Mouse (Mus musculus): ENCODE results near the gene Ncam2. TPM values are rescaled to one million over a fixed set of nuclear protein-coding genes. Genes with fewer than 3 reads are reported as not detected.

The Ncam2 gene
- total RNA-seq (2021) = 1 to 10 TPM in 1 of 2 experiments, under 1 TPM in 1; 0.86 to 1.3 TPM
- long read RNA-seq, experiment 1, partial matches to known transcripts = 1 of 1 reads
- long read RNA-seq, experiment 1, other reads (novel, unspliced or antisense) = 0 of 1 reads
- long read RNA-seq, experiment 2, partial matches to known transcripts = 0 of 1 reads
- long read RNA-seq, experiment 2, other reads (novel, unspliced or antisense) = 1 of 1 reads

DNA sequence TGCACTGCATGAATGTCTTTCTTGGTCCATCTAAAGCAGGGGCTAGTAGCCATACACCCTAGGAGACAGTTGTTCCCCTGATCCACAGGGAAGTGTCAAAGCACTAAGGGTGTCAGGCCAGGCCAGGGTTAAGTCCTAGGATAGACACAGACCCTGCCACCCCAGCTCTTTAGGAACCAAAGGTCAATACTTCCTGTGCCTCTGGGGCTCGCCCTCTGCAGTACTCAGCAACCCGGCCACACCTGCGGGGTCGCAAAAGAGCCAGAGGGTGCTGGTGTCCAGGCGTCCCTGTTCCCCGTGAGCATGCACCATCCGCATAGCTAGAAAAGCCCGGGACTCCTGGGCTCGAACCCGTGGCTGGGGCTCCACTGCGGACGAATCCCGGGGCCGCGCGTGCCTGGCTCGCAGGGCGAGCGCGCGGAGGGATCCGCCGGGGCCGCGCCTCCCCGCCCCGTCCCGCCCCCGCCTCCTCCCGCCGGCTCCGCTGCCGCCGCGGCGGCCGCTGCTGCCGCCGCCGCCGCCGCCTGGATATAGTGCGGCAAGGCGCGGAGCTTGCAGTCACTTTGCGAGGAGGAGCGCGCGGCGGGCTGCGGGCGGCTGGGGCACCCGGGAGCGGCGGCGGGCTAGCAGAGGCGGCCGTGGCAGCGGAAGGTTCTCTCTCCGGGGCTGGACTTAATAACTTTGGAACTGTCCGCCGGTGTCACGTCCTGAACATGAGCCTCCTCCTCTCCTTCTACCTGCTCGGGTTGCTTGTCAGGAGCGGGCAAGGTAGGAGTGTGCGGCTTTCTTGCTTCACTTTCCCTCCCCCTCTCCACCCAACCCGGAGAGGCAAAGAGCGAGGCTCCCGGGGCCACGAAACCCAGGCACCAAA lies at the start of gene Ncam2:
TSS of gene Ncam2 (plus strand) at position 497 of the 871 bp plus-strand sequence.
- DNase-seq (ENCODE audit: low spot score in 2 of 2) = peak; percentile 47 to 64

GRCm38 (mm10) chr16:81170828-81171227 lies 29.7 kb upstream of the Ncam2 start:
- DNase-seq (ENCODE audit: low spot score in 2 of 2) = no peak

- DNase-seq (ENCODE audit: low spot score in 2 of 2) = peak; percentile 21 to 32
Measured at GRCm38 (mm10) chr16:81175302-81175943, 25.1 kb upstream of the Ncam2 start.

- DNase-seq (ENCODE audit: low spot score in 2 of 2) = no peak
Measured at GRCm38 (mm10) chr16:81179801-81180200, 20.7 kb upstream of the Ncam2 start.

GRCm38 (mm10) chr16:81187579-81188179 lies 12.8 kb upstream of the Ncam2 start:
- DNase-seq (ENCODE audit: low spot score in 2 of 2) = no peak

GRCm38 (mm10) chr16:81191621-81192020 lies 8.9 kb upstream of the Ncam2 start:
- no peak for DNase-seq (ENCODE audit: low spot score in 2 of 2)

DNA sequence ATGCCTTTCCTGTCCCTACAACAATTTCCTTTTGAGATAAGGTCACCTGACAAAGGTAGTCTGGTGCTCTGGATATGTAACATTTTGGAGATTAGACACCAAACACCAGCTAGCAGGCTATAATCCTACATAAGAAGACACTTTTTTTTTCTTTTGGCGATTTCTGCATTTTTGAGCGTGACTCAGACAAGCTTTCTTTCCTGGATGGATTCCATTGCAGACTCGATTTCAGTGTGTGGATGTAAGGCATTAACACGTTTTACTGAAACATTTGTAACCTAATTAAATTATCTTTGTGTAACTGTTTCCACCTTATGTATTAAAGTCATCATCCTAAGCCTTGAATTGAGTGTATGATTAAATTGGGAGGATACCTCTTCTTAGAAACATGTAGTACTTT lies 7.9 kb upstream of the Ncam2 start:
- no peak for DNase-seq (ENCODE audit: low spot score in 2 of 2)

DNA sequence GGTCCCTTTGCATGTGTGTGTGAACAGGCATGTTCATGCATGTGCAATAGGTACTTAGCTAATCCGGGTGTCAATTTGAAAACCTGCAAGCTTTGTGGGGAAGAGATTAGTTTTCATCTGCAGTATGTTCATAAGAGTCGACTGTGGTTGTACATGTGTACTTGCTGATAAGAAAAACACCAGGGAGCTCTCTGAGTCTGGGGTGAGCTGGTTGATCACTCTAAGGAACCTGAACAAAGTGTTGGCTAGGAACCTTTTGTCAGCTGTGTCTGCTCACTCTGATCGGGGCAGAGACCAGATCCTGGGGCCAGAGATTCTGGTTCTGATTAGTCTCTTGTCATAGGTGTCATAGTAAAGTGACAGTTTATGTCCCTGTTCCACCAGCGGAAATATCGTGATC lies 1.0 kb upstream of the Ncam2 start:
- DNase-seq (ENCODE audit: low spot score in 2 of 2) = no peak

- no peak for DNase-seq (ENCODE audit: low spot score in 2 of 2)
Measured at GRCm38 (mm10) chr16:81201471-81201870, 974 bp downstream of the Ncam2 start.

DNA sequence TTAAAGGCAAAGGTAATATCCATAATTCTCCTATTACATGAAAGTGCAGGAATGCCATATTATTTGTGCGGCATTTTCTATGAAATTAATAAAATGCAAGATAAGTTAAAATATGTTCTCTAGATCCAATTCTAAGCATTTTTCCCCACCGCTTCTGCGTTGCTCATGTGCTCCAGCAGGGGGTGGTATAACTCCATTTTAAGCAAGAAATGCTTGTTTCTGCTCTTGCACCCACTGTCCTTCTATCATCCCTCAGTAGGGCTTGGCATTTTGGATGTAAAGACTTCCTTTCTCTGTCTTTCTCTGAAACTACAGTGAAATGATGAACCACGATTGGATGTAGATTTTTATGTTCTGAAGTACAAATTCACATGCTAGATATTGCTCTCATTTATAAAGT lies 1.5 kb downstream of the Ncam2 start:
- peak in 1 of 2 experiments; percentile 18 for DNase-seq (ENCODE audit: low spot score in 2 of 2)

DNA sequence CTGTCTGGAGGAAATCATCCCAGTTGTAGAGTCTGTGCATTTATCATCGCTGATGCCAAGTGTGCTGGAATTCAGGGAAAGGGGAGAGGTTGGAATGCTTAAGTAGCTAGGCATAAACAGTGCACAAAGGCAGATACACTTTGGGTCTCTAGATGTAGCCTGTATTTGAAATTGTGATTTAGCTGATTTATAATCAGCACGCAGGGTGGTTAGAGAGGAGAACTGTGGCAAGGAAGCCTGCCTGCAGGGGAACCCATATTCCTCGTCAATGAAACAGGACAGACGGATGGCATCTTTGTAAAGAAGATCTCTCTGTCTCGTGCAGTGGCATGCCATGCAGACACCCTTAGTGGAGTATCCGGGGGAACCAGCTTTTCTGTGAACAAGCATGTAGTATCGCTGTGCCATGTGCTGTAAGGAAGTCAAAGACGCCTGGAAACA lies 2.2 kb downstream of the Ncam2 start:
- no peak for DNase-seq (ENCODE audit: low spot score in 2 of 2)

DNA sequence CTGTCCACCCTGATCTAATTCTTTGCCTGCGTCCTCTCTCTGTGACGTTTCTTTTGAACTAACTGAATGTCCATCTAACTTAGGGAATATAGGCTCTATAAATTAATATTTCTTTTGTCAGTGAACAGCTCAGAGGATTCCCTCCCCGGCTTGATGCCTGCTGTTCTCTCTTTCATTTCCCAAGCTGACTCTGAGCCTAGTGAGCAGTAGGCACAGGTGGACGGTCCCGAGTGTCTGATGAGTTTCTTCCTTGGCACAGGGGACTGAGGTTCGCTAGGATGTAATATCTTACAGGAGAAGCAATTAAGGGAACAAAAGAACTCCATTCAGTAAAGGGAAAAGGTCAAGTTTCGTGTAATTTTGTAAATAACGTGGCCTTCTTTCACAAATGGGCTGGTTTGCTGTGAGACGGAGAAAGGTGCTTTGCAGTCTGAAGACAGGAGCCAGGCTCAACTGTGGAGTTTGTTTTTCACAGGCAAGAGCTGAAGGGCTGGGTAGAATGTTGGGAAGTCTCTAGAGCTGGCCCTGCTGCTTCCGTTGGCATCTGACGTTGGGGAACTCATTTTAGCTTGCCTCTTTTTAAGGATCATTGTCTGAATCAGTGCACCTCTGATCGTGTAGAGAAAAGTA lies 4.0 kb downstream of the Ncam2 start:
- DNase-seq (ENCODE audit: low spot score in 2 of 2) = no peak

- no peak for DNase-seq (ENCODE audit: low spot score in 2 of 2)
Measured at GRCm38 (mm10) chr16:81221176-81221575, 20.7 kb downstream of the Ncam2 start.

DNA sequence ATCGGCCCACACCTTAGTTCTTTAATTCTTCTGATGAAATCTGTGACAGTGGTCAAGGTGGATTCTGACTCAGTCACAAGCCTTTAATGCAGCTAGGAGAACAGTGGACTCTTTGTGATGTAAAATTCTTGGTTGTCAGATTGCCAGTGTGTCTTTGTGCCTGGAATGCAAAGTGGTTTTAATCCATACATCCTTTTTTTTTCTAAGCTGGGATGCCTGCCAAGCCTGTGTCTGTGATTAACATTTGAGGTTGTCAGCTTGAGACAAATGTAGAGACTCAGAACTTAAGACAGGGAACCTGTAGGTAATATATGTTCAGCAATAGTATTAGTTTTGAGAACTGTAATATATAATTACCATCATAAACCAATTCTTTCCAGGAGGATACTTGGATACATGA lies 23.3 kb downstream of the Ncam2 start:
- DNase-seq (ENCODE audit: low spot score in 2 of 2) = no peak

GRCm38 (mm10) chr16:81224253-81224652 lies 23.8 kb downstream of the Ncam2 start:
- DNase-seq (ENCODE audit: low spot score in 2 of 2) = no peak

GRCm38 (mm10) chr16:81254875-81255274 lies 54.4 kb downstream of the Ncam2 start:
- DNase-seq (ENCODE audit: low spot score in 2 of 2) = no peak

GRCm38 (mm10) chr16:81260429-81260828 lies 59.9 kb downstream of the Ncam2 start:
- no peak for DNase-seq (ENCODE audit: low spot score in 2 of 2)

GRCm38 (mm10) chr16:81273597-81274360 lies 73.3 kb downstream of the Ncam2 start:
- DNase-seq (ENCODE audit: low spot score in 2 of 2) = no peak

DNA sequence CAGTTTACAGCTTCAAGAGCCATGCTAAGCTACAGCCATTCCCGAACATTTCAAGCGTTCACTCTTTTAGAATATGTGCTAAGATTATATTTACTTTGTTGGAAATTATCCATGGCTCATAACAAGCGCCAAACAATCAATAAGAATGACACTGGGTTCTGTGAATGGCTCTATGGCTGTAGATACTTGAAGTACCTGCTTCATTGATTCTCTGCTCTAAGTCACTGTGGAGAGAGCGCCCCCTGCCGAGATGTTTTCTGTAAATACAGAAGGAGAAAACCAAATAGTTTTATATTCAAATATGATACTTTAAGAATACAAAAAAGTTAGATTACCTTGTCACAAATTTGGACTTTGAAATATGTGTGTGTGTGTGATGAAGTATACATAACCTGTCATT lies 83.7 kb downstream of the Ncam2 start:
- DNase-seq (ENCODE audit: low spot score in 2 of 2) = peak in 1 of 2 experiments; percentile 8
